Mouse (Mus musculus) cerebellum, adult 2 months (tissue): ENCODE data around the gene Cnnm2. TPM values are rescaled to one million over a fixed set of nuclear protein-coding genes. Genes with fewer than 3 reads are reported as not detected.

Source experiments
- DNase-seq, 2 experiments: peaks; one replicate each; pipeline ENCODE4 v3.0.0; 2021
- H3K27ac ChIP-seq: fragments of 200-500 bp; 2 replicates; pipeline ENCODE4 v1.5.1; 2012; ENCODE audit warnings: low read length, control low read depth, inconsistent platforms; ENCODE audit not compliant: insufficient read depth
- H3K27me3 ChIP-seq: fragments of 200-500 bp; 2 replicates; pipeline ENCODE4 v1.6.1; 2012; ENCODE audit warnings: inconsistent platforms, mild to moderate bottlenecking, low read length, moderate library complexity; ENCODE audit not compliant: control insufficient read depth, insufficient read depth
- H3K4me1 ChIP-seq: fragments of 200-500 bp; 2 replicates; pipeline ENCODE4 v1.6.1; 2011; ENCODE audit warnings: low read length; ENCODE audit not compliant: control insufficient read depth, insufficient read depth
- H3K4me3 ChIP-seq: fragments of 200-500 bp; replicated peaks from 2 replicates; pipeline ENCODE3; 2011; ENCODE audit warnings: mild to moderate bottlenecking, low read depth, low read length, control low read depth; ENCODE audit not compliant: insufficient read depth
- CTCF ChIP-seq: fragments of 200-500 bp; IDR thresholded peaks from 2 replicates; pipeline ENCODE4 v1.5.1; 2011; ENCODE audit warnings: low read depth, mild to moderate bottlenecking, control low read depth, low read length, moderate library complexity, borderline replicate concordance; ENCODE audit not compliant: insufficient read depth
- POLR2A ChIP-seq: fragments of 200-500 bp; IDR thresholded peaks from 2 replicates; pipeline ENCODE4 v1.6.1; 2011; ENCODE audit warnings: low read length, control low read depth, borderline replicate concordance; ENCODE audit not compliant: insufficient read depth
- WGBS: fragments of 180-500 bp; shearing (Covaris S2); methylation state at CpG from one replicate; pipeline ENCODE4 v1.1.7; 2018; 5-methylcytosine and 5-hydroxymethylcytosine counted together
- polyA plus RNA-seq: library from polyadenylated mRNA; depleted of rRNA; stranded (reverse); fragments of >200 nt; gene quantifications from 2 replicates; pipeline ENCODE4 v1.2.3, GENCODE M21; 2012

The Cnnm2 gene
- polyA plus RNA-seq, 1 experiment, result 31.2 TPM

GRCm38 (mm10) chr19:46824867-46825266 is 63.5 kb downstream of the Cnnm2 start:
- 88% methylated on average over 7 of the region's 7 CpGs for WGBS
- Histone ChIP-seq H3K4me1 (peaks cover 10% of the 10 kb centered on the region), H3K27me3 (no peaks in the 10 kb centered on the region), H3K4me3 (no peak overlapping the region), H3K27ac (no peak overlapping the region)
- DNase-seq, result no peak
- TF ChIP-seq CTCF (no peak), POLR2A (no peak)

GRCm38 (mm10) chr19:46827654-46828165 is 66.3 kb downstream of the Cnnm2 start:
- no peak for DNase-seq
- H3K4me3 ChIP-seq, result no peak overlapping the region
- 78% methylated on average over 5 of the region's 5 CpGs for WGBS
- no peak for TF ChIP-seq CTCF
- no peak for TF ChIP-seq POLR2A
- H3K27ac ChIP-seq, result no peak overlapping the region
- no peaks in the 10 kb centered on the region for H3K27me3 ChIP-seq
- H3K4me1 ChIP-seq, result peaks cover 20% of the 10 kb centered on the region

GRCm38 (mm10) chr19:46828961-46829360 is 67.6 kb downstream of the Cnnm2 start:
- H3K4me3 ChIP-seq, result no peak overlapping the region
- no peaks in the 10 kb centered on the region for H3K27me3 ChIP-seq
- TF ChIP-seq CTCF, result no peak
- no peak for TF ChIP-seq POLR2A
- peaks cover 28% of the 10 kb centered on the region for H3K4me1 ChIP-seq
- H3K27ac ChIP-seq, result no peak overlapping the region
- DNase-seq, result peak; percentile 56 to 73
- WGBS, result 7% methylated on average over 3 of the region's 3 CpGs

GRCm38 (mm10) chr19:46831381-46831780 is 70.0 kb downstream of the Cnnm2 start:
- WGBS, result 43% methylated on average over 9 of the region's 9 CpGs
- DNase-seq, result no peak
- Histone ChIP-seq H3K4me1 (peaks cover 31% of the 10 kb centered on the region), H3K27ac (no peak overlapping the region), H3K4me3 (no peak overlapping the region), H3K27me3 (no peaks in the 10 kb centered on the region)
- TF ChIP-seq POLR2A (no peak), CTCF (no peak)

- no peaks in the 10 kb centered on the region for H3K27me3 ChIP-seq
- no peak for TF ChIP-seq CTCF
- TF ChIP-seq POLR2A, result no peak
- DNase-seq, result no peak
- WGBS, result 27% methylated on average over 5 of the region's 5 CpGs
- H3K4me3 ChIP-seq, result no peak overlapping the region
- H3K27ac ChIP-seq, result no peak overlapping the region
- H3K4me1 ChIP-seq, result peaks cover 22% of the 10 kb centered on the region
Measured at GRCm38 (mm10) chr19:46834301-46834700, 72.9 kb downstream of the Cnnm2 start.

- Histone ChIP-seq H3K27ac (no peak overlapping the region), H3K27me3 (no peaks in the 10 kb centered on the region), H3K4me3 (no peak overlapping the region), H3K4me1 (peaks cover 23% of the 10 kb centered on the region)
- no peak for DNase-seq
- TF ChIP-seq POLR2A, result no peak
- no peak for TF ChIP-seq CTCF
- WGBS, result 92% methylated on average over 4 of the region's 4 CpGs
Measured at GRCm38 (mm10) chr19:46835339-46835738, 73.9 kb downstream of the Cnnm2 start.

GRCm38 (mm10) chr19:46836085-46836484 is 74.7 kb downstream of the Cnnm2 start:
- Histone ChIP-seq H3K27ac (no peak overlapping the region), H3K4me1 (peaks cover 17% of the 10 kb centered on the region), H3K27me3 (no peaks in the 10 kb centered on the region), H3K4me3 (no peak overlapping the region)
- TF ChIP-seq CTCF (no peak), POLR2A (no peak)
- no peak for DNase-seq
- 60% methylated on average over 3 of the region's 3 CpGs for WGBS

GRCm38 (mm10) chr19:46837290-46838079 is 76.1 kb downstream of the Cnnm2 start:
- peaks cover 14% of the 10 kb centered on the region; the same call in 1 of the 2 replicates for H3K4me1 ChIP-seq
- WGBS, result 90% methylated on average over 11 of the region's 11 CpGs
- TF ChIP-seq CTCF, result no peak
- no peak for TF ChIP-seq POLR2A

More at GRCm38 (mm10) chr19:46837290-46838079, 76.1 kb downstream of the Cnnm2 start:
- no peaks in the 10 kb centered on the region for H3K27me3 ChIP-seq
- no peak overlapping the region for H3K27ac ChIP-seq
- no peak for DNase-seq
- no peak overlapping the region for H3K4me3 ChIP-seq
